Mouse (Mus musculus) heart, embryonic 11.5 days (tissue): ENCODE results near the gene Rpl21. TPM values are rescaled to one million over a fixed set of nuclear protein-coding genes. Genes with fewer than 3 reads are reported as not detected.

Source experiments
- ATAC-seq: fragments of 200-750 bp; cut with Nextera tagmentation; replicated peaks from 2 replicates; pipeline ENCODE4 v1.8.0; 2017; ENCODE audit warnings: moderate library complexity; ENCODE audit not compliant: insufficient number of reproducible peaks, low FRiP score, low TSS enrichment
- H3K27ac ChIP-seq: fragments of 300-500 bp; sonication (generic); 2 replicates; pipeline ENCODE4 v1.5.1; 2014; ENCODE audit warnings: mild to moderate bottlenecking, low read depth, low read length
- H3K27me3 ChIP-seq: fragments of 300-500 bp; sonication (generic); 2 replicates; pipeline ENCODE4 v1.6.1; 2014; ENCODE audit warnings: mild to moderate bottlenecking, low read length, mixed read lengths; ENCODE audit not compliant: control insufficient read depth, insufficient read depth
- H3K36me3 ChIP-seq: fragments of 300-500 bp; sonication (generic); 2 replicates; pipeline ENCODE4 v1.6.1; 2014; ENCODE audit warnings: mild to moderate bottlenecking, low read length, moderate library complexity, mixed read lengths; ENCODE audit not compliant: control insufficient read depth, insufficient read depth
- H3K4me1 ChIP-seq: fragments of 300-500 bp; sonication (generic); 2 replicates; pipeline ENCODE4 v1.6.1; 2014; ENCODE audit warnings: low read length; ENCODE audit not compliant: control insufficient read depth, insufficient read depth
- H3K4me2 ChIP-seq: fragments of 300-500 bp; sonication (generic); 2 replicates; pipeline ENCODE4 v1.6.1; 2014; ENCODE audit warnings: mild to moderate bottlenecking, moderate library complexity
- H3K4me3 ChIP-seq: fragments of 300-500 bp; sonication (generic); 2 replicates; pipeline ENCODE4 v1.5.1; 2014; ENCODE audit warnings: low read depth, low read length
- H3K9ac ChIP-seq: fragments of 300-500 bp; sonication (generic); 2 replicates; pipeline ENCODE4 v1.6.1; 2014; ENCODE audit warnings: mild to moderate bottlenecking, low read depth, low read length, moderate library complexity
- H3K9me3 ChIP-seq: fragments of 300-500 bp; sonication (generic); replicated peaks from 2 replicates; pipeline ENCODE4 v1.6.1; 2016; ENCODE audit warnings: low read length; ENCODE audit not compliant: control insufficient read depth
- WGBS: fragments of 180-500 bp; shearing (Covaris S2); extraction: QIAGEN DNeasy Blood & Tissue Kit; methylation state at CpG from one replicate; pipeline ENCODE4 v1.1.7; 2014; ENCODE audit not compliant: insufficient replicate concordance; 5-methylcytosine and 5-hydroxymethylcytosine counted together
- polyA plus RNA-seq: library from polyadenylated mRNA; unstranded; fragments of >200 nt; fragmentation: Nextera tagmentation; extraction: Ambion mirVana; gene quantifications from 2 replicates; pipeline ENCODE4 v1.2.1, GENCODE M21; 2014

Gene Rpl21
- polyA plus RNA-seq, 1 experiment from 2014 or later: 490 TPM

- ATAC-seq: no peak
- Histone ChIP-seq H3K4me2 (no peak overlapping the region), H3K36me3 (no peaks in the 10 kb centered on the region), H3K4me1 (no peaks in the 10 kb centered on the region), H3K9ac (no peak overlapping the region), H3K9me3 (no peaks in the 10 kb centered on the region), H3K4me3 (no peak overlapping the region), H3K27ac (no peak overlapping the region), H3K27me3 (no peaks in the 10 kb centered on the region)
- WGBS: 73% methylated on average over 8 of the region's 8 CpGs
These were observed 15.1 kb upstream of the Rpl21 start for GRCm38 (mm10) chr5:146817583-146817982.

GRCm38 (mm10) chr5:146818906-146819623 lies 13.6 kb upstream of the Rpl21 start:
- no peaks in the 10 kb centered on the region for H3K36me3 ChIP-seq
- H3K9me3 ChIP-seq: no peaks in the 10 kb centered on the region
- no peak overlapping the region for H3K4me3 ChIP-seq
- no peaks in the 10 kb centered on the region for H3K27me3 ChIP-seq
- no peak overlapping the region for H3K9ac ChIP-seq
- H3K27ac ChIP-seq: no peak overlapping the region
- ATAC-seq: no peak
- no peak overlapping the region for H3K4me2 ChIP-seq
- no peaks in the 10 kb centered on the region for H3K4me1 ChIP-seq
- WGBS: 84% methylated on average over 8 of the region's 8 CpGs

- H3K4me3 ChIP-seq: no peak overlapping the region
- H3K36me3 ChIP-seq: no peaks in the 10 kb centered on the region
- H3K9ac ChIP-seq: no peak overlapping the region
- H3K27ac ChIP-seq: no peak overlapping the region
- no peak for ATAC-seq
- H3K4me2 ChIP-seq: no peak overlapping the region
- no peaks in the 10 kb centered on the region for H3K9me3 ChIP-seq
- no peaks in the 10 kb centered on the region for H3K27me3 ChIP-seq
- no peaks in the 10 kb centered on the region for H3K4me1 ChIP-seq
- WGBS: 84% methylated on average over 5 of the region's 5 CpGs
These were observed 9.7 kb upstream of the Rpl21 start for GRCm38 (mm10) chr5:146823005-146823404.

- WGBS: 51% methylated on average over 8 of the region's 8 CpGs
- Histone ChIP-seq H3K27ac (no peak overlapping the region), H3K4me3 (no peak overlapping the region), H3K9me3 (no peaks in the 10 kb centered on the region), H3K4me2 (no peak overlapping the region), H3K9ac (no peak overlapping the region), H3K4me1 (peaks cover 12% of the 10 kb centered on the region; the same call in 1 of the 2 replicates), H3K36me3 (peaks cover under 1% of the 10 kb centered on the region; the same call in 1 of the 2 replicates), H3K27me3 (no peaks in the 10 kb centered on the region)
- ATAC-seq: no peak
These were observed 3.2 kb upstream of the Rpl21 start for GRCm38 (mm10) chr5:146829528-146829927.

- Histone ChIP-seq H3K27ac (peak overlapping the region; percentile 92), H3K9me3 (no peaks in the 10 kb centered on the region), H3K36me3 (peaks cover 23% of the 10 kb centered on the region), H3K27me3 (no peaks in the 10 kb centered on the region), H3K9ac (peak overlapping the region; percentile 91; the same call in 1 of the 2 replicates), H3K4me3 (peak overlapping the region; percentile 73), H3K4me1 (peaks cover 18% of the 10 kb centered on the region; the same call in 1 of the 2 replicates), H3K4me2 (peak overlapping the region; percentile 77)
- no peak; the same call in 1 of the 2 replicates for ATAC-seq
- 47% methylated on average over 7 of the region's 7 CpGs for WGBS
These were observed 288 bp upstream of the Rpl21 start for GRCm38 (mm10) chr5:146832435-146832768.

GRCm38 (mm10) chr5:146833673-146834201 lies 1.0 kb downstream of the Rpl21 start:
- no peak for ATAC-seq
- peak overlapping the region; percentile 77 for H3K4me2 ChIP-seq

GRCm38 (mm10) chr5:146834959-146835358 lies 2.3 kb downstream of the Rpl21 start:
- 84% methylated on average over 8 of the region's 8 CpGs for WGBS
- peak overlapping the region; percentile 28; the same call in 1 of the 2 replicates for H3K9ac ChIP-seq

More at GRCm38 (mm10) chr5:146833673-146834201, 1.0 kb downstream of the Rpl21 start:
- 14% methylated on average over 8 of the region's 8 CpGs for WGBS
- peak overlapping the region; percentile 73 for H3K4me3 ChIP-seq
- peaks cover 18% of the 10 kb centered on the region; the same call in 1 of the 2 replicates for H3K4me1 ChIP-seq
- H3K36me3 ChIP-seq: peaks cover 30% of the 10 kb centered on the region
- no peaks in the 10 kb centered on the region for H3K27me3 ChIP-seq
- no peaks in the 10 kb centered on the region for H3K9me3 ChIP-seq
- H3K9ac ChIP-seq: peak overlapping the region; percentile 91
- peak overlapping the region; percentile 92; the same call in 1 of the 2 replicates for H3K27ac ChIP-seq

GRCm38 (mm10) chr5:146837967-146838720 lies 5.5 kb downstream of the Rpl21 start:
- no peak overlapping the region for H3K9ac ChIP-seq
- WGBS: 64% methylated on average over 7 of the region's 7 CpGs
- no peaks in the 10 kb centered on the region for H3K9me3 ChIP-seq
- H3K27me3 ChIP-seq: no peaks in the 10 kb centered on the region
- ATAC-seq: no peak
- no peak overlapping the region for H3K27ac ChIP-seq
- peaks cover 30% of the 10 kb centered on the region for H3K36me3 ChIP-seq
- no peak overlapping the region for H3K4me3 ChIP-seq
- H3K4me2 ChIP-seq: no peak overlapping the region
- H3K4me1 ChIP-seq: peaks cover 13% of the 10 kb centered on the region; the same call in 1 of the 2 replicates

More at GRCm38 (mm10) chr5:146834959-146835358, 2.3 kb downstream of the Rpl21 start:
- Histone ChIP-seq H3K27me3 (no peaks in the 10 kb centered on the region), H3K36me3 (peaks cover 30% of the 10 kb centered on the region), H3K9me3 (no peaks in the 10 kb centered on the region), H3K4me3 (no peak overlapping the region), H3K4me2 (no peak overlapping the region), H3K27ac (no peak overlapping the region), H3K4me1 (peaks cover 18% of the 10 kb centered on the region; the same call in 1 of the 2 replicates)
- no peak for ATAC-seq
